Mouse (Mus musculus) ES-CJ7 (cell line): Measurements from ENCODE around the gene Ugt2b38.
A peak's percentile ranks its signal among the peaks of the same experiment; 100 is the strongest.
"Not testable (repeated sequence)": the region's sequence is repeated elsewhere in the genome, so short reads cannot be mapped to it uniquely, and the experiment has no call there.

Experiments
- DNase-seq: peaks from one replicate; pipeline ENCODE4 v3.0.0; 2011; ENCODE audit warnings: low read depth, low spot score

The Ugt2b38 gene

GRCm38 (mm10) chr5:87424041-87424440 is at the start of gene Ugt2b38:
Ugt2b38 (minus strand) TSS chr5:87424203.
- DNase-seq: not testable (repeated sequence)

DNA sequence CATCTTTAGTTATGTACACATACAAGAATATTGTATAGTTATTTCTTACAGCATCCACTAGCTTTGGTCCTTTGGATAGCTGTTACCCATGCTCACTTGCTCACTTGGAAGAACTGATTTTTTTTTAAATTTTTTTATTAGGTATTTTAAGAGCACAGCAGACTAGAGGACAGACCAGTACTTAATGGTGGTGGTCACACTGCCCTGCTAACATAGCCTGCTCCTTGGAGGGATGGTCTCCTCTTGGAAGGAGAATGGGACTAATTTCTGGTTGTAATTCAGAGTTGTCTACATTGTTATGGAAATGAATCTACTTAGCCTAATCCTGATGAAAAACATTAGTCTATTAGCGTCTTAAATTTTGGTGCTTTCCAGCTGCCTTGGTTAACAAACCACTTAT is 34.8 kb upstream of the Ugt2b38 start:
- DNase-seq: peak; percentile 5

- no peak for DNase-seq
Observed at GRCm38 (mm10) chr5:87457701-87458100, 33.7 kb upstream of the Ugt2b38 start.

GRCm38 (mm10) chr5:87456216-87456850 is 32.3 kb upstream of the Ugt2b38 start:
- no peak for DNase-seq

GRCm38 (mm10) chr5:87455519-87455918 is 31.5 kb upstream of the Ugt2b38 start:
- no peak for DNase-seq

- DNase-seq: peak; percentile 73
Observed at GRCm38 (mm10) chr5:87452514-87452913, 28.5 kb upstream of the Ugt2b38 start.

GRCm38 (mm10) chr5:87436264-87436663 is 12.3 kb upstream of the Ugt2b38 start:
- peak; percentile 54 for DNase-seq

- no peak for DNase-seq
Observed at GRCm38 (mm10) chr5:87425676-87426075, 1.7 kb upstream of the Ugt2b38 start.

DNA sequence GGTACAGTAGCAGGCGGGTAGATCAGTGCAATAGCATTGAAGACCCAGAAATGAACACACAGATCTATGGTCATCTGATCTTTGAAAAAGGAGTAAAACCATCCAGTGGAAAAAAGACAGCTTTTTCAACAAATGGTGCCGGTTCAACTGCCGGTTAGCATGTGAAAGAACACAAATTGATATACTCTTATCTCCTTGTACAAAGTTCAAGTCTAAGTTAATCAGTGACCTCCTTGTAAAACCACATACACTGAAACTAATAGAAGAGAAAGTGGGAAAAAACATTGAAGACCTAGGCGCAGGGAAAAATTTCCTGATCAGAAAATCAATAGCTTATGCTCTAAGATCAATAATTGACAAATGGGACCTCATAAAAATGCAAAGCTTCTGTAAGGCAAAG is 27.0 kb downstream of the Ugt2b38 start:
- no peak for DNase-seq

GRCm38 (mm10) chr5:87390818-87391217 is 33.2 kb downstream of the Ugt2b38 start:
- no peak for DNase-seq

GRCm38 (mm10) chr5:87380234-87380633 is 43.8 kb downstream of the Ugt2b38 start:
- DNase-seq: no peak

DNA sequence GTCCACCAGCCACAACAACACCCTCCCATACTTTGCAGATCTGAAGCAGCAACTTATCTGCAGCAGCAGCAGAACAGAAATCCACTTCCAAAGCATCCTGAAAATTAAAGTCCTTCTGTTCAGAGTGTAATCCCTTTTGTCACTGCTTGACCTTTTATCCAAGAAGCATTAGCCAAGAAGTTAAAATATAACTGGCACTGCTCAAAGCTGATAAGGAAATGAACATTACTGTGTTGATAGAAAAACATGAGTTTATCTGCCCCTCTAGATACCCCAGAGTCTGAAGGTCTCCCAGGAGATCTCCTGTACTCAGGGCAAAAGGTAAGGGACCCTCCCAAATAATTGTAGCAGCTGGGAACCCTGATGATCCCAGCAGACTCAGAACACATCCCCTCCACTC is 44.2 kb downstream of the Ugt2b38 start:
- no peak for DNase-seq

DNA sequence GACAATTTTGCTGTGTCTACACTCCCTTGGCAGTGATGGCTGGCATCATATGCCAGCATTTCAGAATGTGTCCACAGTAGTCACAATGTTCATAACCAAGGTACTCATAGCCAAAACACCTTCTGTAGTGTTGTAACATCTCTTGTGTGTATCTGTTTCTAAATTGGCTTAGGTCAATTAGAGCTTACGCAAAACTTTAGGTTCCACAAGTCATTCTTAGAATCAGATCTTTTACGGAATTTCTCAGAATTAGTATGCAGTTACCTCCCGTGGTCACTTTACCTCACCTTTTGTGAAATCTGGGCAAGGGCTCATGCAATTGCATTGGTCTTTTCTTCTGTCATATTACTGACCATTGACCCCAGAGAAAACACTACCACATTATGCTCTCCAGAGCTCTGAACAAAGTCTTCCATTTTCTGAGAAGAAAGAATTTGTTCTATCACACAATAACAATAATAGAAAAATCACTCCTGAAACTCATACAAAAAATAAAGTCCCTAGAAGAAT is 48.1 kb downstream of the Ugt2b38 start:
- DNase-seq: no peak

DNA sequence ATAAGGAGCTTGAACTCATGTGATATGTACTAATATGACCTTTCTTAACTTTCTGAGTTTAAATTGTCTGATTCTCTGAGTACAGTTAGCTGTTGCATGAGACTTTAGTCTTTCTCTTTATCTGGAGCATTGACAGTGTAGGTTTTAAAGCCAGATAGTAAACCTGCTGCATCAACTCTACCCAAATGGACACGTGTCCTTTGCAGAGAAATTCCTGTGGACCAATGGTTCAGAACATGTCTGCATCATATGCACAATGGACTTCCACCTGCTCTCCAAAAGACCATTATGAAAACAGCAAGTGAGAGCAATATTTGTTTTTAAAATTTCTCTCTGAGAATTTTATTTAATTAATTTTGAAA is 50.5 kb downstream of the Ugt2b38 start:
- no peak for DNase-seq

- DNase-seq: not testable (repeated sequence)
Observed at GRCm38 (mm10) chr5:87372788-87373501, 51.1 kb downstream of the Ugt2b38 start.
